In the genomic region with DNA sequence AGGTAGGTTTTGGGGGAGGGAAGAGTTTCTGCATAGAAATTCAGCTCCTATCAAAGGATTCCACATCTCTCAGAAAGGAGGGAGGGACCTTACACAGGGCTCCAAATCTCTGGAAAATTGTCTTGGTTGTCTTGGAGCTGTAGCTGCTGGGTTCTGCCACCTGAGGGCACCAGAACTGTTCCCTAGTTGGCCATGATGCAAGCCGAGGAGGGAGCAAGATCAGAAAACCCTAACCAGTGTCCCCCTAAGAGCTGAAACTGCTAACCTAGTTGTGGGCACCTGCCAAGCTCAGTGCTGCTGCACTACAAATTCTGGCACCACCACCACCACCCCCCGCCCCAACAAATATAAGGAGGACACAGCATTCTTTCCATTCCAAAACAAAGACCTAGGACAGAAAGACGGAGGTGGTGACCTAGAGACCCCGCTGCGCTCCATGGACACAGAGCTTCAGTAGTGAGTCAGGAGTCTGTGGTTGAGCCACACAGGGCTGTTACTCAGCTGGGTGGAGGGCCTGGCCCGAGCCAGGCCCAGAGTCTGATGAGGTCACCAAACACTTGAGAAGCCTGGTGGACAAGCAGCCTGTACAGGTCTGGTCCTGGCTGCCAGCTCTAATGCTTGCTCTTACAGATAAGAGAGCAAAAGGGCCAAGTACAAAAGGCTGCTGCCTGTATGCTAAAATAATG, we compare ENCODE assay signal across 8 mouse cellular contexts. TPM values are rescaled to one million over a fixed set of nuclear protein-coding genes. Genes with fewer than 3 reads are reported as not detected.
DNase-seq lines count a peak whose midpoint lies in the region; ATAC-seq and TF ChIP-seq lines count a peak whose summit lies in the region.

No protein-coding gene starts in this region.

- peak overlapping the region; percentile 95 for H3K27ac ChIP-seq in heart, embryonic 13.5 days (replicated peaks)
- peak overlapping the region; percentile 32; the same call in 1 of the 2 replicates for H3K27ac ChIP-seq in kidney, embryonic 15.5 days
- H3K27ac ChIP-seq in limb, embryonic 14.5 days (replicated peaks; ENCODE audit: low read depth, low read length): peak overlapping the region; percentile 61
- no peak overlapping the region for H3K27ac ChIP-seq in olfactory bulb, adult 2 months (ENCODE audit: insufficient read depth, low read depth, low read length)

- peaks cover 65% of the 10 kb centered on the region for H3K4me1 ChIP-seq in heart, embryonic 13.5 days
- H3K4me1 ChIP-seq in kidney, embryonic 15.5 days: peaks cover 26% of the 10 kb centered on the region
- H3K4me1 ChIP-seq in limb, embryonic 14.5 days (ENCODE audit: control insufficient read depth, insufficient read depth, low read length): peaks cover 36% of the 10 kb centered on the region
- peaks cover 7% of the 10 kb centered on the region for H3K4me1 ChIP-seq in olfactory bulb, adult 2 months (ENCODE audit: control insufficient read depth, insufficient read depth, low read length)

- H3K9me3 ChIP-seq in heart, embryonic 13.5 days: no peaks in the 10 kb centered on the region
- no peaks in the 10 kb centered on the region for H3K9me3 ChIP-seq in kidney, embryonic 15.5 days (replicated peaks)
- no peaks in the 10 kb centered on the region for H3K9me3 ChIP-seq in limb, embryonic 14.5 days (ENCODE audit: control insufficient read depth, low read length)

- H3K4me3 ChIP-seq in heart, embryonic 13.5 days: no peak overlapping the region
- no peak overlapping the region for H3K4me3 ChIP-seq in kidney, embryonic 15.5 days (replicated peaks)
- H3K4me3 ChIP-seq in limb, embryonic 14.5 days (replicated peaks; ENCODE audit: low read length): no peak overlapping the region
- H3K4me3 ChIP-seq in olfactory bulb, adult 2 months (ENCODE audit: insufficient read depth, low read depth, low read length): no peak overlapping the region

- H3K36me3 ChIP-seq in heart, embryonic 13.5 days: peaks cover 91% of the 10 kb centered on the region
- H3K36me3 ChIP-seq in kidney, embryonic 15.5 days: peaks cover 85% of the 10 kb centered on the region
- peaks cover 68% of the 10 kb centered on the region for H3K36me3 ChIP-seq in limb, embryonic 14.5 days (ENCODE audit: control insufficient read depth, insufficient read depth, low read length)

- ATAC-seq in heart, embryonic 13.5 days (ENCODE audit: extremely low read depth, insufficient number of reproducible peaks, low FRiP score, low TSS enrichment): peak; percentile 71
- ATAC-seq in kidney, embryonic 15.5 days (replicated peaks; ENCODE audit: low FRiP score): peak; percentile 27; the same call in 1 of the 2 replicates
- ATAC-seq in limb, embryonic 14.5 days (ENCODE audit: low FRiP score, low read depth): peak; percentile 45; the same call in 1 of the 2 replicates

- no peak for TF ChIP-seq POLR2A in limb, embryonic 14.5 days (IDR thresholded peaks at IDR 0.05; ENCODE audit: borderline replicate concordance, extremely low read depth, insufficient read depth, insufficient read length)
- TF ChIP-seq POLR2A in olfactory bulb, adult 2 months (IDR thresholded peaks at IDR 0.05; ENCODE audit: insufficient read depth, low read depth, low read length): no peak

- peak overlapping the region; percentile 71 for H3K9ac ChIP-seq in heart, embryonic 13.5 days
- no peak overlapping the region for H3K9ac ChIP-seq in kidney, embryonic 15.5 days
- H3K9ac ChIP-seq in limb, embryonic 14.5 days (ENCODE audit: low read depth, low read length, severe bottlenecking): no peak overlapping the region

- WGBS in heart, embryonic 13.5 days: 22% methylated on average over 6 of the region's 6 CpGs
- WGBS in kidney, embryonic 15.5 days: 61% methylated on average over 6 of the region's 6 CpGs
- 60% methylated on average over 6 of the region's 6 CpGs for WGBS in limb, embryonic 14.5 days
- WGBS in olfactory bulb, adult 2 months: 52% methylated on average over 6 of the region's 6 CpGs

- no peaks in the 10 kb centered on the region for H3K27me3 ChIP-seq in heart, embryonic 13.5 days (replicated peaks)
- no peaks in the 10 kb centered on the region for H3K27me3 ChIP-seq in kidney, embryonic 15.5 days
- H3K27me3 ChIP-seq in limb, embryonic 14.5 days (ENCODE audit: control insufficient read depth, insufficient read depth, low read length): no peaks in the 10 kb centered on the region

- H3K4me2 ChIP-seq in heart, embryonic 13.5 days: peak overlapping the region; percentile 37
- no peak overlapping the region for H3K4me2 ChIP-seq in kidney, embryonic 15.5 days
- H3K4me2 ChIP-seq in limb, embryonic 14.5 days (replicated peaks; ENCODE audit: low read depth, low read length, severe bottlenecking): no peak overlapping the region

- DNase-seq in ES-CJ7 (ENCODE audit: low read depth, low spot score): peak; percentile 75
- peak; percentile 66 to 77 for DNase-seq in adrenal gland, postnatal 36 days
- peak; percentile 86 for DNase-seq in fibroblast of lung, adult 2 months (ENCODE audit: low read depth)
- peak; percentile 72 for DNase-seq in limb, embryonic 14.5 days (ENCODE audit: low spot score)
- no peak for DNase-seq in thymus, postnatal 10 days (ENCODE audit: low spot score in 2 of 2)

- TF ChIP-seq CTCF in olfactory bulb, adult 2 months (IDR thresholded peaks at IDR 0.05; ENCODE audit: insufficient read depth, low read depth, low read length): peak; percentile 57; the same call in 1 of the 2 replicates

RNA-seq across cellular contexts. Expression of a gene that starts 31.9 kb away (rescaled TPM):
- total RNA-seq in adrenal gland, postnatal 36 days (2021): 10 to 100 TPM; 87.8 to 98.7 TPM
- polyA plus RNA-seq in heart, embryonic 13.5 days (2015; fragmentation: Nextera tagmentation; extraction: Ambion mirVana): 142 and 151 TPM in 2 replicates
- polyA plus RNA-seq in kidney, embryonic 15.5 days (2015; fragmentation: Nextera tagmentation; extraction: Ambion mirVana): 148 and 168 TPM in 2 replicates
- polyA plus RNA-seq in limb, embryonic 14.5 days (2012; rRNA removed): 101 and 111 TPM in 2 replicates
- 157 and 159 TPM in 2 replicates for polyA plus RNA-seq in limb, embryonic 14.5 days (2014; fragmentation: Nextera tagmentation; extraction: Ambion mirVana)
- polyA plus RNA-seq in olfactory bulb, adult 2 months (2012; ENCODE audit: insufficient read depth, insufficient read length, low replicate concordance, missing spikeins): not detected in 2 replicates

Comparison
In these comparisons a context has a peak if more than half of its experiments do, and no peak if none do; other contexts are left out.
1. DNase-seq: peak in ES-CJ7 (single experiment), adrenal gland, postnatal 36 days (2 of 2), fibroblast of lung, adult 2 months (single experiment) and limb, embryonic 14.5 days (single experiment); none in thymus, postnatal 10 days (0 of 2).
2. Peak in every context shown above with its lines, with median percentiles within 50 percentile points of each other: ATAC-seq.